Mouse (Mus musculus) naive thymus-derived CD4-positive, alpha-beta T cell, adult 2 months (primary cell): ENCODE measurements at regions not wholly inside any gene's neighbourhood (a gene's known extent, or its start where the extent isn't known, plus 50 kb on each side); places are given as distances from the start of the nearest gene placed in this dataset.
"Not testable (repeated sequence)": the region's sequence is repeated elsewhere in the genome, so short reads cannot be mapped to it uniquely, and the experiment has no call there.

Source experiments
- DNase-seq: peaks from one replicate; pipeline ENCODE4 v3.0.0-alpha.2; 2011; ENCODE audit warnings: low read depth

GRCm38 (mm10) chr15:24348975-24349560, 1064.5 kb downstream of the Basp1 start:
- DNase-seq, result no peak

GRCm38 (mm10) chr15:24335876-24336275, 1077.7 kb downstream of the Basp1 start:
- not testable (repeated sequence) for DNase-seq

GRCm38 (mm10) chr15:24303123-24303522, 1110.4 kb downstream of the Basp1 start:
- DNase-seq, result not testable (repeated sequence)

- DNase-seq, result no peak
Observed at GRCm38 (mm10) chr15:24297236-24297635, 1116.3 kb downstream of the Basp1 start.

- DNase-seq, result no peak
Observed at GRCm38 (mm10) chr15:24296798-24297197, 1116.8 kb downstream of the Basp1 start.

- no peak for DNase-seq
Observed at GRCm38 (mm10) chr15:24275100-24275499, 1138.5 kb downstream of the Basp1 start.

- DNase-seq, result no peak
Observed at GRCm38 (mm10) chr15:24267360-24267759, 1146.2 kb downstream of the Basp1 start.
